Mouse (Mus musculus) gastrocnemius, postnatal 25 days (tissue): ENCODE measurements around the gene Wdr83. TPM values are rescaled to one million over a fixed set of nuclear protein-coding genes. Genes with fewer than 3 reads are reported as not detected.

Source experiments
- DNase-seq: peaks from one replicate; pipeline ENCODE4 v3.0.0; 2022
- microRNA-seq, 2 experiments: library from miRNA; unstranded; fragments of <30 nt; microRNA quantifications; one replicate each; pipeline ENCODE4 v1.2.0; 2021; ENCODE audit warnings: borderline replicate concordance in 2 of 2
- total RNA-seq, 2 experiments: library from RNA; stranded (reverse); gene quantifications; 1 replicate in 1 of 2; 2 replicates in 1 of 2; pipeline ENCODE4 v1.2.3; 2021

Wdr83 gene
- total RNA-seq, 2 experiments from 2014 or later: 14.9 to 21.8 TPM

DNA sequence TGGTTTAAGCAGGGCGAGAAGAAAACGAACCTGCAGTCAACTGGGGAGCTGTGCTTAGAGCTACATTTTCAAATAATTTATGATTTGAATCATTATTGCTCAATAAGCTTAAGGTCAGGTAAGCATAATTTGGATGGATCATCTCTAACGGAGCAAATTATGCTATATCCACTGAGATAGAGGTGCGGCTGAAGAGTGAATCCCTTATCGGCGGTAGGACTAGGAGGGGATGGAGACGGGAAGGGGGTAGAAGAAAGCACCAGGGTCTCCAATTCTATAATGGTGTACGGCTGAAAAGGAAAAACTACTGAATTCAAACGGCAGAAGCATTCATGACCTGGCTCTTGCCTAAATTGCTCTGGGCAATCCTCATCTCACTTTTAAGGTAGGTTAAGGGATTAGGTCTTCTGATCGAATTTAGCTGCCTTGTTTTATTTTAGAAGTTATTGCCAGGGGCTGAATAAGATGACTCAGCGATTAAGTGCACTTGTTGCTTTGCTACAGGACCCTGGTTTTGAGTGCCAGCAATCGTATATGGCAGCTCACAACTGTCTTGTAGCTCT is 45.9 kb downstream of the Wdr83 start:
- DNase-seq: no peak

DNA sequence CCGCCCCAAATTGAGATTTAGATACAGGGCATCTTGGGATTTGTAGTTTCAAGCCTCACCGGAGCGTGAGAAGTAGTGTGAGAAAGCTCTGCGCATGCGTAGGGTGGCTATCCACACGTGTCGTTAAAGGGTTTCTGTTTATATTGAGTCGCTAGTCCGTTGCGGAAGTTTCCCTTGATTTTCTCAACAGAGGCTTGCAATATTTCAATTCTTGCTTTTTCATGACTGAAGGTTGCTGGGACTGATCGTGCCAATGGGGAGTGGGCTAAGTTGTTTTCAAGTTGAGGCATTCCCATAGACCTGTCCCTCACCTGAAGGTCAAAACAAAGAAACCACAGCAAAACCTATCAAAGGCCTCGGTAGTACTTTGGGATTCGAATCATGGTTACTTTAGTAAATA is 46.3 kb downstream of the Wdr83 start:
- peak; percentile 50 for DNase-seq

DNA sequence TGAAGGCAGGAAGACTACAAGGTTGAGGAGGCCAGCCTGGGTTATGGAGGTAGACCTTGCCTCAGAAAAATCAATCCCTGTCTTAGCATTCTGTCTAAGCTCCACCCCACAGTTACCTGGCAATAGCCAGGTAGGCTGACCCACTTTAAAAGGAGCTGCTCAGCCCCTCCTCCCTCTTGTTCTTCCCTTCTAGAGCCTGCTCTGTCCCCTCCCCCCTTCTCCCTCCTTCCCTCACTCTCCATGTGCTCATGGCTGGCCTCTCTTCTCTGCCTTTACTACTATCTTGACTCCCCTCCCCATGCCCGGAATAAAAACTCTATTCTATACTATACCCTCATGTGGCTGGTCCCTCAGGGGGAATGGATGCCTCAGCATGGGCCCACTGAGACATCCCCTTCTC is 47.2 kb downstream of the Wdr83 start:
- no peak for DNase-seq

DNA sequence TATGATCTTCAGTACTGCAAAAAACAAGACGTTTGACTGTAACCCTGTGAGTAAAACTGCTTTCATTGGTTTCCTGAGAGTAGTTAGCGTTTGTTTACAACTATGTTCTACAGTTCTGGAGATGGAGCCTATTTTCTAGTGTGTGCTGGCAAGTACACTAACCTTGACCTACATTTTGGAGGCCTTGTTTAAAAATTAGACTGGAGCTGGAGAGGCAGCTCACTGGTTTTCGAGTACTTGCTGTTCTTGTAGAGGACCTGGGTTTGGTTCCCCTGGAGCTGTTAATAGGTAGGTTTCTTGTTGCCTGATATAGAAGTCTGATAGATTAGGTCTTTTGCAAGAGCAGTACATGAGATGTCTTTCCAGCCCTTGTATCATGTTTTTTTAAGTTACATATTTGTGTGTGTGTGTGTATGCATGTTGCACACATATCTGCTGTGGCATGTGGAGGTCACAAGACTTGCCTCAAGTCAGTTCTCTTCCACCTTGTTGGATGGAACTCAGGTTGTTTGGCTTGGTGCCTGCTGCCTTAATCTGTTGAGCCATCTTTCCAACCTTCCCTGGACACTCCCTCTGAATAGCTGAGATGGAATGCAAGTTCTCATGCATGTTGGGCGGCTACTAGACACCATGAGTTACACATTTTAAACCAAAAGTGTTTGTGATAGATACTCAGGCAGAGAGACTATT is 48.3 kb downstream of the Wdr83 start:
- DNase-seq: no peak

DNA sequence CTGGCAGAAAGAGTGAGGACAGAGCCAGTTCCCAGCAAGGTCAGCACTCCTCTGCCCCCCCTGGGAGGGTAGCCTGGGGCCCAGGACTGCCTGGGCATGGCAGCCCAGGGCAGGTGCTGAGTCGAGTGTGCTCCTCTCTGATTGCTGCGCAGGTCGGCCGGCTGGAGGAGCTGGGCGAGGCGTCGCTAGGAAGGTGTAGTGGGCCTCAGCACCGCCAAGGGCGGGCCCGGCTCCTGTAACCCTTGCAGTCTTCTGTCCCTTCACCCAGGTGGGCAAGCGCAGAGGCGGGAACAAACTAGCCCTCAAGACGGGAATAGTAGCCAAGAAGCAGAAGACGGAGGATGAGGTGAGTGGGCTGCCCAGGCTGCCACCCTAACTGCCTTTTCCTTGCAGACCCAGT is 51.8 kb downstream of the Wdr83 start:
- no peak for DNase-seq

DNA sequence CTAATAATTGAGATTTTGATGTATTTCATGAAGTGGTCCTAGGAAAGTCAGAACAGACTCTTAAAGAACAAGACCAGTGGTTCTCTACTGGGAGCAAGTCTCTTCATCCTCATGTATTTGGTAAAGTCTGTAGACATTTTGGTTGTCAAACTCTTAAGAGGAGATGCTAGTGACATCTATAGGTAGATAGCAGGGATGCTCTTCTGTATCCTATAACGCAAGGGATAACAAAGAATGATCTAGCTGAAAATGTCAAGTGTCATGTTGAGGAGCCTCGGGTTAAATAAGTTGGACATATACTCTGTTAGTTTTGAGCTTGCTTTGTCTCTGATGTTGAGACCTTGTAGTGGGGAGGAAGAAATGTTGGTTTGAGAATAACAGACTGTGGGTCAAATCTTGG is 53.2 kb downstream of the Wdr83 start:
- DNase-seq: no peak

DNA sequence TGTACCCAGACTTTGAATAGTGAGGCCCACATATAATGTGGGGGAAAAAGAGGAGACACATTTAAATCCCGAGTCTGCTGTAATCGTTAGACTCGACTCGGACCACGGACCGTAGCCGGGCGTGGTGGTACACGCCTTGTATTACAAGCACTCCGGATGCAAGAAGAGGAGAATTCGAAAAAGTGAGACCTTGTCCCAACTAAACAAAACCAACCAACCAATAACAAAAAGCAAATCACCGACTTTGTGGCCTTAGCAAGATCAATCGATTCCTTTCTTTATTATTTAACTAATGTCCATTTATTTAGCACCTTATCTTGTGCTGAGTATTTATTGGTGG is 53.6 kb downstream of the Wdr83 start:
- DNase-seq: no peak

DNA sequence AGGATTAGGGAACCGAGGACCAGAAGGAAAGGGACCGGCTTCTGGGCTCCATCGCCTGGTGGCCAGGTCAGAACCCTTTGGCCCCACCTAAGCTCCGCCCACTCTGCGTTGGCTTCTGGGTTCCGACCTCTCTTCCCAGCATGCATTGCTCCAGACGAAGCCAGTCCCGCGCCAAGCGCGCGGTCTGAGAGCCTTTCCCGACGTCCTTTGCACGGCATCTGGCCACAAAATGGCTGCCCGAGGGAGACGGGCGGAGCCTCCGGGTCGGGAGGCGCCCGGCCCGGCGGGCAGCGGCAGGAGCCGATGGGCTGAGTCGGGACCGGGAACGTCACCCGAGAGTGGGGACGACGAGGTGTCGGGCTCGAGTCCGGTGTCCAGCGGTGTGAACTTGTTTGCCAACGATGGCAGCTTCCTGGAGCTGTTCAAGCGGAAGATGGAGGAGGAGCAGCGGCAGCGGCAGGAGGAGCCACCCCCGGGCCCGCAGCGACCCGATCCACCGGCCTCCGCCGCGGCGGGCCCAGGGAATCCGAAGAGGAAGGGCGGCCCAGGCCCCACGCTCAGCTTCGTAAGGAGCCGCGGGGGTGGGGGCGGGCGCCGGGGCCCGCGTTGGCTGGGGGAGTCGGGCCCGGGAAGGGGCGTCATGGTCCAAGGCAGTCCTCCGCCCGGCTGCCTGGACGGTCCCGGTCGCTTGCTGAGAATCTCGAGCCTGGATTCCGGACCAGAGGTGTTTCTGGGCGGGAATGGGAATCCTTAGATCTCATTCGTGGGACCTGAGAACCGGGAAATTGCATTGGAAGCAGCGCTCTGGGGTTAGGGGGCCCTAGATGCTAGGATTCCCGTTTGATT is 54.2 kb downstream of the Wdr83 start, which contains the start of gene Trir:
Gene Trir (plus strand): TSS at position 154 of the 846 bp plus-strand sequence.
- DNase-seq: peak; percentile 96

DNA sequence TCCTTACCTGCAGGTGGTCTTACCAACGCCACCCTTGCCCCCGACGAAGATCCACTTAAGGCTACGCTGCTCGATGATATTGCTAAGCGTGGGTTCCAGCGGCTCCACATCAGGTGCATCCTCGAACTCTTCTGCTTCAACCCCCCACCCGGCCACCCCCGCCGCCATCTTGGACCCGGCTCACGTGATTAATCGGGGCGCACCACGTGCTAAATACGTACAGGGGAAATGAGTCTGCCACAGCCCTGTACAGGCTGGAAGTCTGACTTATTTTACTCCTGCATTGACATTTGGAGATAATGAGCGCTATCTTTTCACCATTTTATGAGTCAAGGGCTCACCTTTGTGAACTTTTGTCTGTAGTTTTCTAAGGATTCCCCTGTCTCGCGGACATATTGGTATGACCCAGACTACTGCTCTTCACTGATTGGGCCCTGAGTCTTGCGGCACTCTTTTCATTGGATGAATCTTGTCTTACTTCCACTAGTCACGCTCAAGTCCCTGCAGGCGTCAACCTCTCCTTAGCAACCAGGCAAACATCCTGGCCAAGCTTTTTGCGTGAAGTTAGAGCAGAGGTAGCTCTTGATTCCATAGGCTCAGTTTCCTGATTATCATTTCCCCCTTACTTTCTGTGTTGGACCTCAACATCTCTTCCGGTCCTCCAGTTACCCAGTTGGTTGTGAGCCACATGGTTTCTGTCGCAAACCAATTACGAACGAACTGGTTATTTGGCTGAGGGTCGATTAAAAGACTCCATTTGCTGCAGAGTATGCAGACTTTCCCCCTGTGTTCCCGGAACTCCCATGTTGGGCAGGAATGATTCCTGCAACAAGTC is 55.8 kb downstream of the Wdr83 start, which contains the start of gene Asna1:
Gene Asna1 (minus strand): TSS at position 184 of the 835 bp plus-strand sequence.
- peak; percentile 79 for DNase-seq

Small RNAs within 50 kb of the gene (microRNA-seq; reads per million reads assigned to microRNA genes)
- gene Gm23388 (0 to 1.5 reads per million in 2 experiments), gene Mir7070 (0 reads per million in 2 experiments)

Other genes with a start within 250 kb of the Wdr83 start
- 10 to 100 TPM; 20.5 to 22.6 TPM for gene Gadd45gip1, start 249.8 kb downstream of the Wdr83 start, total RNA-seq
- 100 to 1,000 TPM; 134 TPM for gene Rad23a, start 240.6 kb downstream of the Wdr83 start, total RNA-seq
- 100 to 1,000 TPM; 178 to 214 TPM for gene Calr, start 234.4 kb downstream of the Wdr83 start, total RNA-seq
- gene Farsa, start 224.3 kb downstream of the Wdr83 start, total RNA-seq: 10 to 100 TPM; 21.2 to 24.2 TPM
- 1 to 10 TPM in 1 of 2 experiments, under 1 TPM in 1; 0.95 to 1.2 TPM for gene Syce2, start 209.2 kb downstream of the Wdr83 start, total RNA-seq
- 10 to 100 TPM; 34.7 to 34.8 TPM for gene Gcdh, start 187.4 kb downstream of the Wdr83 start, total RNA-seq
- gene Klf1, start 179.4 kb downstream of the Wdr83 start, total RNA-seq: not detected
- 1 to 10 TPM; 4.5 to 5.7 TPM for gene Dnase2a, start 172.7 kb downstream of the Wdr83 start, total RNA-seq
- gene Mast1, start 143.9 kb downstream of the Wdr83 start, total RNA-seq: not detected
- not detected for gene Rtbdn, start 134.3 kb downstream of the Wdr83 start, total RNA-seq
- gene Gm49661, start 111.9 kb downstream of the Wdr83 start, total RNA-seq: not detected
- gene Prdx2, start 111.7 kb downstream of the Wdr83 start, total RNA-seq: 100 to 1,000 TPM; 192 to 200 TPM
- 10 to 100 TPM; 22.2 to 24.7 TPM for gene Rnaseh2a, start 111.5 kb downstream of the Wdr83 start, total RNA-seq
- gene Junb, start 102.6 kb downstream of the Wdr83 start, total RNA-seq: 1 to 10 TPM; 5.1 to 6.9 TPM
- gene Hook2, start 90.7 kb downstream of the Wdr83 start, total RNA-seq: 1 to 10 TPM; 1.1 to 1.3 TPM
- not detected for gene Best2, start 66.8 kb downstream of the Wdr83 start, total RNA-seq
- gene Asna1, start 56.0 kb downstream of the Wdr83 start, total RNA-seq: 10 to 100 TPM; 45.6 to 48.2 TPM
- 10 to 100 TPM; 66.5 to 69.4 TPM for gene Trir, start 54.5 kb downstream of the Wdr83 start, total RNA-seq
- 10 to 100 TPM; 23.5 to 27.9 TPM for gene Tnpo2, start 44.4 kb downstream of the Wdr83 start, total RNA-seq
- 1 to 10 TPM; 1.8 to 2.2 TPM for gene Fbxw9, start 21.3 kb downstream of the Wdr83 start, total RNA-seq
- gene Gm5741, start 13.3 kb downstream of the Wdr83 start, total RNA-seq: not detected
- 10 to 100 TPM; 18.6 to 20.3 TPM for gene Dhps, start 9.5 kb downstream of the Wdr83 start, total RNA-seq
- 10 to 100 TPM; 39.8 to 43.1 TPM for gene Wdr83os, start 566 bp downstream of the Wdr83 start, total RNA-seq
- gene Man2b1, start 2.0 kb upstream of the Wdr83 start, total RNA-seq: 10 to 100 TPM in 1 of 2 experiments, 1 to 10 TPM in 1; 7.3 to 12.6 TPM
- gene Zfp791, start 41.8 kb upstream of the Wdr83 start, total RNA-seq: 1 to 10 TPM in 1 of 2 experiments, under 1 TPM in 1; 1.00 to 1.4 TPM
- gene Cks1brt, start 70.6 kb upstream of the Wdr83 start, total RNA-seq: not detected
- gene Olfr371, start 144.7 kb upstream of the Wdr83 start, total RNA-seq: not detected
- 1 to 10 TPM; 4.7 to 4.9 TPM for gene Orc6, start 218.3 kb upstream of the Wdr83 start, total RNA-seq
- 10 to 100 TPM; 47.0 to 48.0 TPM for gene Vps35, start 218.5 kb upstream of the Wdr83 start, total RNA-seq